Mouse (Mus musculus) spleen, adult 12 weeks (tissue): ENCODE data around the gene Pemt.
A peak's percentile ranks its signal among the peaks of the same experiment; 100 is the strongest.

Experiments used
- DNase-seq: peaks from one replicate; pipeline ENCODE4 v3.0.0; 2022; ENCODE audit warnings: low spot score

Pemt gene

GRCm38 (mm10) chr11:60001231-60001980 is 44.9 kb downstream of the Pemt start:
- no peak for DNase-seq

- DNase-seq: no peak
Observed at GRCm38 (mm10) chr11:59994318-59994717, 52.0 kb downstream of the Pemt start.

GRCm38 (mm10) chr11:59991365-59991764 is 54.9 kb downstream of the Pemt start:
- no peak for DNase-seq

- DNase-seq: no peak
Observed at GRCm38 (mm10) chr11:59989406-59989805, 56.9 kb downstream of the Pemt start.

GRCm38 (mm10) chr11:59977831-59978230 is 68.5 kb downstream of the Pemt start:
- DNase-seq: no peak

GRCm38 (mm10) chr11:59975241-59975640 is 71.0 kb downstream of the Pemt start:
- no peak for DNase-seq

- no peak for DNase-seq
Observed at GRCm38 (mm10) chr11:59973389-59973788, 72.9 kb downstream of the Pemt start.

GRCm38 (mm10) chr11:59971691-59972090 is 74.6 kb downstream of the Pemt start:
- no peak for DNase-seq

- no peak for DNase-seq
Observed at GRCm38 (mm10) chr11:59970780-59971179, 75.5 kb downstream of the Pemt start.

- no peak for DNase-seq
Observed at GRCm38 (mm10) chr11:59967765-59968164, 78.5 kb downstream of the Pemt start.

GRCm38 (mm10) chr11:59966102-59966483 is 80.2 kb downstream of the Pemt start:
- no peak for DNase-seq

- peak; percentile 50 for DNase-seq
Observed at GRCm38 (mm10) chr11:59965227-59966101, 80.8 kb downstream of the Pemt start.

GRCm38 (mm10) chr11:59964818-59965217 is 81.5 kb downstream of the Pemt start, which contains the start of gene Rasd1:
Gene Rasd1, minus strand, starts transcription at chr11:59964944.
- peak; percentile 61 for DNase-seq

- DNase-seq: no peak
Observed at GRCm38 (mm10) chr11:59964163-59964758, 82.0 kb downstream of the Pemt start.

GRCm38 (mm10) chr11:59963364-59964162 is 82.7 kb downstream of the Pemt start:
- DNase-seq: no peak

GRCm38 (mm10) chr11:59962590-59962989 is 83.7 kb downstream of the Pemt start:
- no peak for DNase-seq

GRCm38 (mm10) chr11:59961338-59961875 is 84.9 kb downstream of the Pemt start:
- no peak for DNase-seq

GRCm38 (mm10) chr11:59960476-59961337 is 85.6 kb downstream of the Pemt start:
- no peak for DNase-seq

GRCm38 (mm10) chr11:59959453-59959852 is 86.8 kb downstream of the Pemt start:
- no peak for DNase-seq

- DNase-seq: no peak
Observed at GRCm38 (mm10) chr11:59956749-59957148, 89.5 kb downstream of the Pemt start.

- no peak for DNase-seq
Observed at GRCm38 (mm10) chr11:59952892-59953291, 93.4 kb downstream of the Pemt start.
